Mouse (Mus musculus): ENCODE results near the gene Hadh. TPM values are rescaled to one million over a fixed set of nuclear protein-coding genes. Genes with fewer than 3 reads are reported as not detected.

The Hadh gene
- polyA plus RNA-seq, 2 experiments from 2014 or later, result 74.7 to 79.3 TPM

DNA sequence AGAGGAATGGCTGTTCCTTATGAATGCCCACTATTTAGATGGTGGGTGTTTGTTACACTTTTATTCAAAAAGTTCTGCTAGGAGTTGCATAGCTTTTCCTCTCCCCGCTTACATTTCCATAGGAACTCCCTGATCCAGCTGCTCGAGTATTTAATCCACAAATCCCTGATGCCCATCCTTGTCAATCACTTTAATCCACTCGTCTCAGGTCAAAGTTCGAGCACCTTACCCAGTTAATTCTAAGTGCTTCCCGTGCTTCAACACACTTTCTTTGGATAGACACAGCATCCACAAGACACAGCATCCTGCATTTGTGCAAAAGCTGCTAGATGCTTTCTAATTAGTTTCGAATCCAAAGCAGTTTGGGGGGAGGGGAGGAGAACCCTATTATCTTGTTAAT lies 1.5 kb downstream of the Hadh start:
- ATAC-seq, result no peak

DNA sequence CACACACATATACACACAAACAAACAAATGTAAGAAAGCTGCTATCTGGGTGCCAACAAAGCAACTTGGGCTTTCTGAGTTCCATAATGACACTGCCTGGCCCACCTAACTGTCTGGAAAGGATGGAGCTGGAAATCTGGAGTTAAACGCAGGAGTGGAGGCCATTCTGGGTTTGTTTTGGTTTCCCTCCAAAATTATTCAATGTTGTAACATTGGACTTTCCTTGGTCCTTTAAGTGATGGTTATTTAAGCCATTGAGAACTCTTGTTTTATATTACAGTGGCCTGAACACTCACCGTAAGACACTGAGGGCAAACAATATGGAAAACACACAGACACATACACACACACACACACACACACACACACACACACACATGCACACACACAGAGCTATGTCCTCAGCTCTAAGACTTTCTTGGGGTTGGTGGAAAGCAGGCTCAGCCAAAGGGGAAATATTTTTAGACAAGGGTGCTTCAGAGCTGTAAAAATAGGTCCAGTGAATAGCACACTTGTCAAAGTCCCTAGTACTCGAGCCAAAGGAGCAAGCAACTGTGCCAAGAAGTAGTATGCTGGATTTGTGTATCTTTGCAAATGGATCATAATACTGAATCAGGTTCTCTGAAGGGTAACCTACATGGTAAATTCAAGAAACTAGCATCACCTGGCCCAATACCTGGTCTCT lies 5.4 kb downstream of the Hadh start:
- no peak for ATAC-seq

DNA sequence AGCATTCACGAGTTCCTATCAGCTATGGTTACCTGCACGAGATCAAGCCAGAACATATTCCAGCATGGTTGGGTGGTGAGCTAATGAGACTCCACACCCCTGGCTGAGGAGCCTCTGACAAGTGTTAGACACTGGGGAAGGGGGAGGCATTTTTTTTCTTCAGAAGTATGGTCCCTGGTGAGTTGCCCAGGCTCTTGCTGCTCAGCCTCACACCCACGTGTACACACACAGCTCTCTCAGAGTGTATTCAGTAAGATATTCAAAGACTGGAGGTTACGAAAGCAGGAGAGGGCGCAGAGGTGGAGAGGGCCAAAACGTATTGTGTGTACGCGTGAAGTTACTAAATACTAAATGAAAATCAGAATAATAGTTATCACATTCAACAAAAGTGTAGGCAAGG lies 6.4 kb downstream of the Hadh start:
- ATAC-seq, result no peak

DNA sequence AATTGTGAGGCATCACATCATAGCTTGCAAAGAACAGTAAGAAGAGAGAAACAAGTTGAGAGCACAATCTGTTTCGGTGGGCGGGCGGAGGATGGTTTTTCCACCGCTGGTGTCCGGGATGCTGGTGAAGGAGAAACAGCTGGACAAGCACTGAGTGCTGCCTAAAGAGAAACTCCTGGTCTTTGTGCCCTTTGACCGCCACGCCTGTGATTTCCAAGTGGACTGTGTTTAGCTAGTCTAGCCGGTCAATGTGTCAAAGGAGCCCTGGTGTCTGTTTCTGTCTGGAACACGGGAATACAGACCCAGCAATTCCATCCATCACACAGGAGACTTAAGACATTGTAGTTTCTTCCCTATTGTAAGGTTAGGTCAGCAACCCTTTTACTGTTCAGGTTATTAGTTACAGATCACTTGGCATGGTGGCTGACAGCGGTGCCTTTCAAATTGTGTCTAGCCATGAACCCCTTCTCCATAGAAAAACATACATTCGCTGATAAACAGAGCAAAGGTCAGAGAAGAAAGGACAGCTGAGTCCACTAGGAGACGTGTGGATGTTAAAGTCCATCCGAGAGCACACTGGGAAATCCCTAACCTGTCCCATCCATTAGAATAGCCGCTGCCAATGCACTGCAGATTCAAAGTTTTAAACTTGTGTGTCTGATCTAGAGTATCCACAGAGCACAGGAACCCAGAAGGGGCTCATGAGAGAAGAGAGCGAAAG lies 8.0 kb downstream of the Hadh start:
- ATAC-seq, result no peak

DNA sequence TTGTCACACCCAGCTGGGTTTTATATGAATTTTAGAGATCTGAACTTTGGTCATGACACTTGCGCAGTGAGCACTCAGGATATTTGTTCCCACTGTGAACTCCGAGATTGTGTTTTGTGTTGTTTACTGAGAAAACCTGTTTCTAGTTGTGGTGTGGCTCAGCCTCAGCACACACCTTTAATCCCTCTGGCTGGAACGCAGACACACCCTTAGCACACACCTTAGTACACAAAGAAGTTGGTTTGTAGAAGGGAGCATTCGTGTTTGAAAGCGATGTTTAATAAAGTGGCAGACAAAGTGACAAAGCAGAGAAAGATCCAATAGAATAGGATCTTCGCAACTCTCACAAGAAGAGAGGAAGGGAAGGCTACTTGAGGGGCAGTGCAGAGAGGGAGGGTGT lies 11.5 kb downstream of the Hadh start:
- no peak for ATAC-seq

DNA sequence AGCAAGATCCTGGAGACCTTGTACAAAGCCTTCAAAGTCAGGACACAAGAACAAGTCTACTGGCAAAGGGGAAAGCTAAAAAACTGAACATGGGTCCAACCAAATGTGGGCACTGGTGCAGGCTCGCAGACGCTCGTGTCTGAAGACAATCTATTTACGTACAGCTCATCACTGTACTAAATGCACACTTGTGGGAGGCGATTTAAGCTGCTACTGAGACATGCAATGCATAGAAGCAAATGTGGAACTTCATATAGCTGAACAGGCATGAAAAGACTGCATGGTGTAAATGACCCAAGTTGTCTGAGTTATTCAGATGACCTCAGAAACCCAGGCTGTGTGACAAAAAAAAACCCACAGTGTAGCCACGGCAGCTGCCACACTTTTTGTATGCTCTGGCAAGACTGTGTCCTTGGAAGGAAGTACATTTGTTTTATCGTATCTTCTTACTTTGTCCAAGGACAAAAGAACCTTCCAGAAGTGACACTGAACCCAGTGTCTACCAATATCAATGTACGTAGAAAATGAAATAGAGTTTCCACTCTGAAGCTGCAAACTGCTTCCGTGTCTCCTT lies 12.4 kb downstream of the Hadh start:
- no peak for ATAC-seq

DNA sequence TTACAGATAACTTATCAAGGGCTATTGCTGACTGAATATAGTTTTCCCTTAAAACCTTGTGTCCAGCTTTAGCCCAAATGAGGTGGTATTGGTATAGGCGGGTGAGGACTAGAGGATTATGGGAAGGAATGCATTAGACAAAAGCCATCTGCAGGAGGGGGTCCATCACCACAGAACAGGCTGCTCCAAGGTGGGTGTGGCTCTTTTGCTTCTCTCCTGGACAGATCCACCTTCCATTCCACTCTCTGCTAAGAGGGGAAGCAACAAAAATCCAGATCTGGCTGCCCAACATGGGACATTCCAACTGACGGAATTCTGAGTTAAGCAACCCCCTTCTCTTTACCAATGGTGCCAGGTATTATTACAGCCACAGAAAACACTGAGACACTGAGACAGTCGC lies 13.0 kb downstream of the Hadh start:
- ATAC-seq, result no peak

DNA sequence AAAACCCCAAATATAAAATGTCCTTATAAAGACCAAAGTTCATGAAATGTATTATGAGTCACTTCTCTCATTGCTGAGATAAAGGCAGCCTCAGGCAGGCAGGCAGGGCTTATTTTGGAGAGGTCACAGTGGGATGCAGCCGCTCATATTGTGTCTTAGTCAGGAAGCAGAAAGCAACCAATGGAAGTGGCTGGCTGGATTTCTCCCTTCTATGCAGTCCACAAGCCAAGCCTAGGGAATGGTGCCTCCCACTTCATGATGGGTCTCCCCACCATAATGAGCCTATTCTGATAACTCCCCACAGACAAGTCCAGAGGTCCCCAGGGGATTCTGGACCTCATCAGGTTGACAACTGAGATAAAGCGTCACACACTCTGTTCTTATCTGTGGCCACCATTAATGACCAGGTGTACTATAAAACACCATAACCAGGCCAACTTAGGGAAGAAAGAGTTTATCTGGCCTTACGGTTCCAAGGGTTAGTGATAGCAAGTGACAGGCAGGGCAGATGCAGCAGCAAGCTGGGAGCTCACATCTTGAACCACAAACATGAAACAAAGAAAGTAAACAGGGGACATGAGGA lies 16.4 kb downstream of the Hadh start:
- ATAC-seq, result no peak

DNA sequence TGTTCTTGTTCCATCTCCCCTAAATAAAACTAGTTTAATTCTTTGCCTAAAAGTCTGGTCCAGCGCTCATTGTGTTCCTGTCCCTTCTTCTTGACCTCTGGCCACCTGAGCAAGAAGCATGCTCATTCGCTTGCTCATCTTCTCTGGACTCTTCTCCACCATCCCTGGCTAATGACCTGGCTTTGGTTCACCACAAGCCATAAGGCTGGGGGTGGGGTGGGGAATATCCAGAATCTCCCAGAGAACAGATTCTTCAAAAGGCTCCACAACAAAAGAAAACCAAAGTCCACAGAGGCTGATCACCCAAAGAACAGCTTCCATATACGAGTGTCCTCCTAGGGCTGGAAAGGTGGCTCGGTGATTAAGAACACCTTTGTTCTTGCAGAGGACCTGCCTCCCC lies 16.9 kb downstream of the Hadh start:
- no peak for ATAC-seq

DNA sequence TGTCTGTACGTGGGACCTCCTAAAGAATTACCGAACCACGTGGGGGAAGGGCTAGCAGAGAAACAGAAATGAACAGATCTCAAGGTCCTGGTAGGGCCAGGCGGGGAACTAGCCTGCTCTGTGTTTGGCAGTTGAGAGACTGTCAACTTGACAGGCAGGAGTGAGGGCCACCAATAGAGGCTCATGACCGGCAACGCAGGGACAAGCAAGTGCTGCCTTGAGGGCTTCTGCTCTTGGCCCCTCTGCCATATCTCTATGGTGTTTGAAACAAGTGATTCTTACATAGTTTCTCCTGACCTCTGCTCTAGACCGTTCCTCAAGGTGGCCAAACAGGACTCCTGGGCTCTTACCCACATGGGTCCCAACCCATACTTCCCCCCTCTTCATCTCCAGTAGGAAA lies 20.3 kb downstream of the Hadh start:
- ATAC-seq, result no peak

DNA sequence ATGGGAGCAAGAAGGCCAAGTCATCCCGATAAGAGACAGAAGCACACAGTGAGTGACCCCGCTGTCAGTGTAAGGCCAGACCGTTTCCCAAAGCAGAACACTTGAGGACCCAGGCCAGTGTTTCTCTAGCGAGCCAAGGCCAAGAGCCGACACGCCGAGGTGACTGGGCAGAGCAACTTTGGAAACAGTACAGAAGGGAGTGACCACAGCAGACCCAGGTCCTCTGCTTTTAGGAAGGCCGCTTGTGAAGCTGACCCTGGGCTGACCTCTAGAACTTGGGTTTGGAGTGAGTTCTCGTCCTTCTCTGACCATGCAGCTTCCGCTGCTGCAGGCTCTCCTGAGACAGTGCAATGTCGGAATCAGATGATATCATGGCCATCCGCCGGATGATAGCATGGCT lies 20.9 kb downstream of the Hadh start:
- ATAC-seq, result no peak

DNA sequence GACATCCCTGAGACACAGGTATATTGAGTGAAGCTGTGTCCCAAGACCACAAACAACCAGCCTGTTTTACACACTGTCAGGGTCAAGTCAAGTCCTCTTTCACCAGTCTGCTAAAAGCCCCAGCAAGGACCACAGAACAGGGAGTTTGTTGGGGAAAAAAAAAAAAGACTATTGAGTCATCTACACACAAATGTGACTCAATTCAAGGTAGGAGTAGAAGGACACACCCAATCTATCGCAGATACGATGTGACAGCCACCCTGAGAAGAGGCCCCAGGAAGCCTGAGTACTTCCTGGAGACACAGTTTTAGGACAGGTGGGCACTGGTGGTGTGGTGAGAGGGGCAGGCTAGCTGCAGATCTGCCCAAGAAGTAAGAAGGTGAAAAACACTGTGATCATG lies 21.6 kb downstream of the Hadh start:
- ATAC-seq, result peak; percentile 80

DNA sequence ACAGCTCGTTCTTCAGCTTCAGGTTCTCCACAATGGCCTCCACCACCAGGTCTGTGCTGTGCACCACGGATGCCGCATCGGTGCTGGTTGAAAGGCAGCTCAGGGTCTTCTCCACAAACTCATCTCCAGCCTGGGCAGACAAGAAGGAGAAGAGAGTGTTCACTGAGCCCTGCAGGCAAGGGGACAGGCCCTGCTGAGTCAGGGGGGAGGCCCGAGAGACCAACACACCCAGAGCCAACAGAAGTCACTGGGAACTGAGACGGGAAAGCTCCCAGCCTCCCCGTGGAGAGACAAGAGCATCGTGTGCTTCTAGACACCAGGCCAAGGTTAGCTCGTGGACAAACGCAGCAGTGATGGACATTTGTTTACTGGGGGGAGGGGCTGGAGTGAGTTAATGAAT lies 23.5 kb downstream of the Hadh start:
- no peak for ATAC-seq

DNA sequence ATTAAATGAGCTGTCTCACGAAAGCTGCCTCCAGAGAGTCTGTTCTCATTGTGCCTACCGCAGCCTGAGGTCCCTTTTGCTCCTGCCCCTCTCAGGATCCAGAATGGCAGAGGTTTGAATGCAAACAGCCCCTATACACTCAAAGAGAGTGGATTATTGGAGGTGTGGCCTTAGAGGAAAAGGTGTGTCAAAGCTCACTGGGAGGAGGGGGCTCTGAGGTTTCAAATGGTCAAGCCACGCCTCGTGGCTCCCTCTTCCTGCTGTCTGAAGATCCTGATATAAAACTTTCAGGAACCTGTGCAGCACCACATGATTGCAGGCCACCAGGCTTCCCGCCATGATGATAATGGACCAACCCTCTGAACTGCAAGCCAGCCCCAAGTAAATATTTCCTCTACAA lies 24.1 kb downstream of the Hadh start:
- no peak for ATAC-seq

DNA sequence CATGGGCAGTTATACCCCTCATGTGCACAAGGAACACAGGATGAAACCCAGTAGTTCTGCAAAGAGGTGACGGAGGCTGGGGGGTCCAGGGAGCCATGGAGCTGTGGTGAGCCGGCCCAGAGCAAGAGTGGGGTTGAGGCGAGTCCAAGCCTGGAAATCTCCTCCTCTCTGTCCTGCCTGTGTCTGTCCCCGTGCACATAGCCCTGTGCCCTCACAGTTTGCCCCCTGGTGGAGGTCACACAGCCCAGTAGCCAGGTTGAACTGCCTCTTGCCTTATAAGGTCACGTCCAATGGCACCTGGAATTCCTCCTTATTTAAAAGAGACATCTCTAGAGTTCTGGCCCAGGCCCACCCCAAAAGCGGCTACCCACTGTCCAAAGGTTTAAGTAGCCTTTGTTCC lies 24.5 kb downstream of the Hadh start:
- no peak for ATAC-seq

DNA sequence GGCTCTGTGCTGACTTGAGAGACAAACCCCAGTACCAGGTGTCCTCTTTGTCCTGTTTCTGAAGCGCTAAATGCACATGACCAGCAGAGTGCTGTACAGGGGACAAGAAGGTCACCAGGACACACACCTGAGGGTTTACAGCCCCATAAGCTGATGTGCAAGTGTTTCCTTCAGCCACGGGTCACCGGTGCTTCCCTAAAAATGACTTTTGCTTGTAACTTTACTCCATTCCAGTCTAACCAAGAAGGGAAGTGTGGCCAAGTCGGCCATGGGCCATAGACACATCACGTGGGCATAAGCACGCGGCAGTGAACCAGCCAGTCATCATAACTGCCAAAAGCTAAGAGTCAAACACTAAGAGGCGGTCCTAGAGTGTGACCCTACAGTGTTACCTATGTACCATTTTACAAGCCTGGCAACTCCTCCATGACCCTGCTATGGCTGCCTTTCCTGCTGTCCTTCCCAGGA lies 25.3 kb downstream of the Hadh start:
- no peak for ATAC-seq

DNA sequence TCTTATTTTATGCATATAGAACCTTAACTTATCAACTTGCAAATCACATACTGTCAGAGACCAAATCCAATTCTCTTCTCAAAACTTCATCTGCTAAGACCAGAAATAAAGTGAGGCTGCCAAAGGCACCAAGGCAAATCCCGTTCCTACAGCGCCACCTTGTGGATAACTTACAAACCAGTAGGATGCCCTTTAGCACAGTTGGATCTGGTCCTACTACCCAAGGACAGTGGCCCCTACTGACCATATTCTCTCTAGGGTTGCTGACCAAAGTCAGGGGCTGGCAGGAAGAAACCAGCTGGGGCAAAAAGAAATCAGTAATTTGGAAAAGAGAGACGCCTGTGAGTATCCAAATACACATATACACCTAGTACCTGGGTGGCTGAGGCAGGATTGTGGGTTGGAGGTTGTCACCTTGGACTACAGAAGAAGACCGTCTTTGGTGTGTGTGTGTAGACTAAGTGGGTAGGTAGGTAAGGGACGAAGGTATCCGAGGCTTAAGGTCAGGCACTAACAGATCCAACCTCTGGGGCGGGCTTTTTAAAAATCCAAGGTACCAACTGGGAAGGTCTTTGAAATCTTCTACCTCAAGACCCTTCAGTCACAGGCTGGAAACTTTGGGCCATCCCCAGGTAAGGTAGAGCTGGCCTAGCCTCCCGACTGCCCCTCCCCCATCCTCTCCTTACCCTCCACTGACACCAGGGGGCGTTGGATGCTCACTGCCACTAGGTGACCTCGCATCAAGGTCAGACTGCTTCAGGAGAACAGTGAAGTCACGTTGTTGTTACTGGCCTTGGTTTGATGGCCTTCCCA lies 25.9 kb downstream of the Hadh start:
- peak; percentile 51 for ATAC-seq

DNA sequence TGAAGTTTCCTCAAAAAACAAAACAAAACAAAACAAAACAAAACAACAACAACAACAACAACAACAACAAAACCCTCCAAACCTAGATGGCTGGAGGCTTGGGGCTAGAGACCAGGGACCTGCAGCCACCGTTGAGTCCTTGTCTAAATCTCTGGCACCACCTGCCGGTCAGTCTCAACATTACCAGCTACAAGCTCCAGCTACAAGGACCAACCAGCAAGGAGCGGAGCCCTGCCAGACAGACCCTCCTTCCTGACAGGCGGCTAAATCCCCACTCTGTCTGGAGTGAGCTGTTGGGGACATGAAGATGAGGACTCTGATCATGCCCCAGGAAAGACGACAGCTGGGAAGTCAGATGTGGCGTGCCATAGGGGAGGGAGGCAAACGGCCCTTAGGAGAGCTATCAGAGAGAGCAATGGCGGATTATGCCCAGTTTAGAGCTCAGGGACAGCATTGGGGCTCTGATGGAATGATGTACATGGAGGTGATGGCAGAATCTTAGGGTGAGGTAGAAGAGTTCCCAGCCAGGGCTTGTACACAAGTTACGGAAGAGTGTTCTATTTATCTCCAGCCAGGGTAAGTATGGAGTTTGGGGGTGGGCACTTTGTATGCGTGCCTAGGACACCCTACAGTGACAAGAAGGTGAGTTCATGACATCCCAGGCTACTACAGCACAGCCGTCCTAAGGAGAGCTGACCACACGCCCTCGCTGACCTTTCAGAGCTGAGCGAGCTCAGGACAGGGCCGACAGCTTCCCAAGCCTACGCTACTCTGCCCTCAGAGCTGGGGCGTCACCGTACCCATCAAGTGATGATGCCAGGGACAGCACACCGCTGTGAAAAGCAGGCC lies 33.9 kb downstream of the Hadh start:
- ATAC-seq, result peak; percentile 86

DNA sequence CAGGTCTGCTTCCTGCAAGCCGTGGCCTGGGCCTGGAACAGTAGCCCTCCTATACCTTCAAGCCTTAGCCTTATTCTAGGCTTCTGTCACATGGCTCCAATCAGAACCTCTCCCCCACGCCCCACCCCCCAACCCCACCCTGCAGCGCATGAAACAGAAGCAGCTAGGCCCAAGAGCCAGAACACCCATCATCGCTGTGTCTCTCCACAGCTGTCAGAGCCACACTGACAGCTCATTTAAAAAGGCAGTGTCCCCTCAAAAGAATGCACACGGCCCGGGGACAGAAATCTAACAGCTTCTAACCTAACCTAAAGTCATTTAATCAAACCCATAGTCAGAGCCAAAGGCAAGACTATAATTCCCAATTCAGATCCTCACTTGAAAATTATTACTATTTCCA lies 34.8 kb downstream of the Hadh start:
- no peak for ATAC-seq

DNA sequence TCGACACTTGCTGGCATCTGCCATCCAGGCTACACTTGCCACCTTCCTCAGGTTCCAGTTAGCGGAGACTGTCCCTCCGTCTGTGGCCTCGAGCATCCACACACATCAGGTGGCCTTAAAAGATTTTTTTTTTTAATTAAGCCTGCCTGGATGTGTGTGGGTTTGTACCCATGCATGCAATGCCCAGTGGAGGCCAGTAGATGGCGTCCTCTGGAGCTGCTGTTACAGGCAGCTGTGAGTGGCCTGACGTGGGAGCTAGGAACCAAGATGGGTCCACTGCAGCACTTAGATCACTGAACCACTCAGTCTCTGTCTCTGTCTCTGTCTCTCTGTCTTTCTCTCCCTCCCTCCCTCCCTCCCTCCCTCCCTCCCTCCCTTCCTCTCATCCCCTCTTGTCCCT lies 43.8 kb downstream of the Hadh start:
- no peak for ATAC-seq

DNA sequence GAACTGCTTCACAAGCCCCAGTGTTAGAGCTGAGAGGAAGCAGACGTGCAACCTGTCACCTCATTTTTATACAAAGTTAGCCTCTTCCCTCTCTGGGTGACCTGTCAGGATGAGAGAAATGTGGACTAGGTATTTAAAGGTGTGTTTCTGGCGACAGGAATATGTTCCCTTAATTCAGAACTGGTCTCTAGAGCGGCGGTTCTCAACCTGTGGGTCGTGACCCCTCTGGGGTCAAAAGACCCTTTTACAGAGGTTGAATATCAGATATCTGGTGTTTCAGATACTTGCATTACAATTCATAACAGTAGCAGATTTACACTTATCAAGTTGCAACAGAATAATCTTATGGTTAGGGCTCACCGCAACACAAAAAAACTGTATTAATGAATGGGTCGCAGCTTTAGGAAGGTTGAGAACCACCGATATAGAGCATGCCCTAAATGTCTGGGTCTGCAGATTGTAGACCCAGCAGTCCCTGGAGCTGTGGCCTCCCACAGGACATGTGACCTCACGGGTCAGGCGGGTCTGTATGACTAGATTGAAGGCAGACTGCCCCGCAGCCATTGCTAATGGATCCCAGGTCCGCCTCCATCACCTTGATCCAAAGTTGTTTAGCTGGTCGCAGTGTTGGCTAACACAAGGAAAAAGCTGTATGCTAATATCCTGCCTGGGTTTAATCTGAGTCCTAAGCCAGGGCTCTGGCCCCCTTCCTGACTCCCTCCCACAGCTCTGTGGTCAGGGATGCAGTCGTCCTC lies 53.1 kb downstream of the Hadh start:
- no peak for ATAC-seq

All from activated CD4-positive, CD25-positive, alpha-beta regulatory T cell, adult 4 months (primary cell).